Mouse (Mus musculus) layer of hippocampus, postnatal 25 days (tissue): ENCODE measurements around the gene Treml1. TPM values are rescaled to one million over a fixed set of nuclear protein-coding genes. Genes with fewer than 3 reads are reported as not detected.

Source experiments
- DNase-seq, 2 experiments: peaks; one replicate each; pipeline ENCODE4 v3.0.0; 2022; ENCODE audit warnings: mixed read lengths in 2 of 2, low spot score in 1 of 2; ENCODE audit errors: extremely low spot score in 1 of 2
- total RNA-seq, 2 experiments: library from RNA; stranded (reverse); gene quantifications; 2 replicates each; pipeline ENCODE4 v1.2.3; 2021

Gene Treml1
- total RNA-seq, 2 experiments from 2014 or later = not detected

DNA sequence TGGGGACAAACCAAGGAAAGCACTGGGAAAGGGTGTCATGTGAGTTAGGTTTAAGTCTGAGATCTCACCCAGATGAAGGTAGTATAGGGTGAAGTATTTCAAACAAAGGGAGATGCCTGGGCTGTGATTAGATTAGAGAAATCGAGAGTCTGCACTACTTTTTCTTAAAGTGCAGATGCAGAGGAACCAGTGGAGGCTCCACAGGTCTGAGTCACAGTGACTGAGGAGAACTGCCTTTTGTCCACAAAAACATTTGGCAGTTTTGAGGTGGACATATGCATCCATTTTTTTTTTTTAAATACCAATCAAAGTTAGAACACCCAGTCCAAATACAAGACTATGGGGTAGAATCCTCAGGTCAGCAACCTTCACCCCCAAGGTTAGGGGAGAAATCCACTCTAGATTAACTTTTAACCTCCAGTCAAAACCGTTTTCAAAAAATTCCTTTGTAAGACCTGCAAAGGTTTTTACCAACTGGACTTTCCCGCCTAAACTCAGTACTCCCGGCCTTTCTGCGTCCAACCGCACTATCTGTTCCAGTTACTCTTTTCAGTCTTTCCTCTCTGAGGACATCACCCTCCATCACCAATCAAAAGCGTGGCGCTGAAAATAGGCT, 48.3 kb downstream of the Treml1 start:
- no peak for DNase-seq

DNA sequence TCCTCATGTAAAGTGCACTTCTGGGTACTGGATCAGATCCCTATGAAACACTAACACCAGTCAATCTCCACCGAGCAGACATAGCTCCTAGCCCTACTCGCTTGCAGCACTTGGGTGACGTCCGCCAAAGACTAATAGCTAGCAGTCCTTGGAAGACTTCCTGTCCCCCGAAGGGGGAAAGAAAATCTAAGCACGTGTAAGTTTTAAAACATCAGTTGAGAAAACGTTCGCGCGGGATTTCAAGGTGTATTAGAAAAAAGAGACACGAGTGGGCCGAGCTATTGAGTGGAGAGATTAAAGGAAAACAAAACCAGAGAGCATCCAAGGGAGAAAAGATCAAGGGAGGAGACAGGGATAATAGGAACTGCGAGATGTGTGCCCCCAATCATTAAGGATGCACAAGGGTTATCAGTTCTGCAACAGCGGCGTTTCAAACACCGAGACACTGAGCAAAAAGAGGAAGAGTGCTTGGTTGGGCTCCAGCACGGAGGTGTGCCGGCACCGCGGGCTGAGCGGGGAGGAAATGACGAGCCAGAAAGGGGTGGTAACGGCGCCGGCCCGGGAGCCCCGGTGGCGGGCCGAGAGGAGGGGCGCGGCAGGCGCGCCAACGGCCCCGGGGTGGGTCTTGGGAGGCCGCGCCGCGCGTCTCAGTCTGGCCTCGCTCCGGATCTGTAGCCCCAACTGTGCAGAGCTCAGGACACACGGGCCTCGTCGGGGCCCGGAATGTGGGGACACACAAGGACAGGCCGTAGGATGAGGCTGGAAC, 49.0 kb downstream of the Treml1 start:
- DNase-seq = peak; percentile 41 to 57

- DNase-seq = peak; percentile 96 to 99
Measured at GRCm38 (mm10) chr17:48409380-48410298, 49.9 kb downstream of the Treml1 start, which contains the start of the genes Nfya and Oard1. Gene Nfya, minus strand, starts transcription at chr17:48409906. Gene Oard1, plus strand, starts transcription at chr17:48410014.

DNA sequence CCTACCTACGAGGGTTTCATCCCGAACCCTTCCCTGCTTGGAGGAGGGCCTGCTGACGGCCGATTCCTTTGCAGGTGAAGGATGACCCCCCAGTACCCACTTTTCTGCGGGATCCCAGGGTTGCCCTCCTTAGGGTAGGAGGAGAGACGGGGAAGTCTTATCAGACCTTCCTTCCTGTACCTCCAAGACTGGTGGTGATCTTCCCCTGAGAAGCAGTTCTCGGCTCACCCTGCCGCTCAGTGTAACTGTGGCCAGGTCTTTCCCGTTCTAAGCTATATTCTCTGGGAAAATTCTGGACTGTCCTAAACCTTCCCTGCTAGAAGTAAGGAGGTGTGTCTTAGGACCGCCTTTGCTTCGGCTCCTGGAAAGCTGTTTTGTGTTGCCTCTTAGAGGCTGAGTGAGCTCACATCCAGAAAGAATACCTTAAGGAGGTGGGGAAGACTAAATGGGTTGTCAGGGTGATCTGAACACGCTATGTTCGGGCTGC, 50.6 kb downstream of the Treml1 start:
- DNase-seq = no peak

DNA sequence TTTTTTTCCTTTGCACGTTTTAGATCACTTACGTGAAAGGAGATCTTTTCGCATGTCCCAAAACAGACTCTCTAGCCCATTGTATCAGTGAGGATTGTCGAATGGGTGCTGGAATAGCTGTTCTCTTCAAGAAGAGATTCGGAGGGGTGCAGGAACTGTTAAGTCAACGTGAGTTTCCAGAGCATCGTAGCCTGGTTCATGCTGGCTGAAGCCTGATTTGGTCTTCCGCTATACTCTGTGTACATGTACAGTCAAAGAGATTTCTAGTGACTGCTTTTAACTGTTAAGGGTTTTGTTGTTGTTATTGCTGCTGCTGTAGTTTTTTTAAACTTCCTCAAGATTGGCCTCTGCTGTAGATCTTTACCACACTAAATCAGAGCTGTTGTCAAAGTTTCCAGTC, 51.5 kb downstream of the Treml1 start:
- no peak for DNase-seq

GRCm38 (mm10) chr17:48416011-48416410, 56.3 kb downstream of the Treml1 start:
- no peak for DNase-seq

Other genes starting within 250 kb of the Treml1 start
- not detected for gene 9830107B12Rik, start 213.6 kb upstream of the Treml1 start, total RNA-seq
- not detected for gene A530064D06Rik, start 192.6 kb upstream of the Treml1 start, total RNA-seq
- not detected for gene Trem1, start 127.1 kb upstream of the Treml1 start, total RNA-seq
- gene Trem3, start 112.1 kb upstream of the Treml1 start, total RNA-seq = not detected
- not detected for gene Treml4, start 95.6 kb upstream of the Treml1 start, total RNA-seq
- under 1 TPM; 0.15 to 0.40 TPM for gene Treml2, start 60.4 kb upstream of the Treml1 start, total RNA-seq
- gene B430306N03Rik, start 43.8 kb upstream of the Treml1 start, total RNA-seq = under 1 TPM in 1 of 2 experiments, not detected in 1; 0.12 TPM
- 10 to 100 TPM; 10.5 to 13.0 TPM for gene Trem2, start 13.5 kb upstream of the Treml1 start, total RNA-seq
- 10 to 100 TPM; 26.7 to 27.1 TPM for gene Nfya, start 50.0 kb downstream of the Treml1 start, total RNA-seq
- 10 to 100 TPM; 10.5 to 13.7 TPM for gene Oard1, start 50.1 kb downstream of the Treml1 start, total RNA-seq
- gene Apobec2, start 73.0 kb downstream of the Treml1 start, total RNA-seq = under 1 TPM in 1 of 2 experiments, not detected in 1; 0.20 TPM
- not detected for gene Tspo2, start 91.6 kb downstream of the Treml1 start, total RNA-seq
- gene Unc5cl, start 95.0 kb downstream of the Treml1 start, total RNA-seq = under 1 TPM; 0.47 to 0.64 TPM